Mouse (Mus musculus) left cerebral cortex, adult 8-10 months (tissue): ENCODE data around the gene Tfe3. TPM values are rescaled to one million over a fixed set of nuclear protein-coding genes. Genes with fewer than 3 reads are reported as not detected.
"Not testable (repeated sequence)": the region's sequence is repeated elsewhere in the genome, so short reads cannot be mapped to it uniquely, and the experiment has no call there.

Experiments
- DNase-seq, 2 experiments: peaks; one replicate each; pipeline ENCODE4 v3.0.0; 2022; ENCODE audit warnings: low spot score in 2 of 2
- total RNA-seq, 4 experiments: library from RNA; stranded (reverse); gene quantifications; 2 replicates each; pipeline ENCODE4 v1.2.4; 2022

Tfe3 gene
- total RNA-seq, 4 experiments from 2014 or later = 34.5 to 36.0 (median 35.1) TPM

DNA sequence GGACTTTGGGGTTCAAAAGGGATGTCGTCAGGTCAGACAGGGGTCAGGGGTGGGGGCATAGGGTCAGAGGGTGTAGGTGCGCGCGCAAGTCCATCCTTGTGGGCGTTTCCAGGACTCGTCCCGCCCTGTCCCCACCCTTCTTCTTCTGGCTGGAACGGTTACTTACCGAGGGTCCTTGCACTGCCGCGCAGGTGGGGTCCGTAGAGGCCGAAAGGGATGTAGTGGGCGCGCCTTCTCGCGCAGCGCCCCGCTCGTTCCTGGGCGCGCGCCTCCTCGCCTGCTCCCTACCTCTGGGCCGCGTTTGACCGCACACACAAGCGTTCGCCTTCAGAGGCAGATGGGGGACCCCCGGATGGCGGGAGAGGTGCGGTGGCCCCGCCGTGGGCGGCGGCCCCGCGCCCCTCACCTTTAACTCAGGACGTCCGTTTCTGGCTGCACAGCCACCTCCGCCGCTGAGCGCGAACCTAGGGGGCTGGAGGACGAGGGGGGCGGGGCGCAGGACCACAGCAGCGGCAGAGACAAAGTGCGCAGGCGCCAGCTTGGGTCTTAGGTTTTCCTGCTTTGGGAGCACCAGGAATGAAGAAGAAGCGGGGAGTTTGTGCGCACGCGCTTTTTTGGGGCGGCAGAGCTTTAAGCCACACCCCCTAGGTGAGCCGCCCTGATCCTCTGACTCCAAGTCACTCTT is 11.8 kb upstream of the Tfe3 start, which contains the start of gene Ccdc120:
Gene Ccdc120 (minus strand): TSS at position 474 of the 685 bp plus-strand sequence.
- DNase-seq = peak in 1 of 2 experiments; percentile 72

DNA sequence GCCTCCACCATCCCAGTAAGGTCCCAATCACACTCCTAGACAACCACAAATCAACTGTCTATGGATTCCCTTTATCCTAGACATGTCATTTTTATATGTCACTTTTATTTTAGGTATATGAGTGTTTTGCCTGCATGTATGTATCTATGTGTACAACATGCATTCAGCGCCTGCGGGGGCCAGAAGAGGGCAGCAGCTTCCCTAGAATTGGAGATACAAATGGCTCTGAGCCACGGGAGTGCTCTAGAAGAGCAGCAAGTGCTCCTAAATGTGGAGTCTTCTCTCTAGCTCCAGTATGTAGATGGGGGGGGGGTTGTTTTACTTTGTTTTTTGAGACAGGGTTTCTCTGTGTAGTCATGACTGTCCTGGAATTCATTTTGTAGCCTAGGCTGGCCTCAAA is 8.7 kb upstream of the Tfe3 start:
- not testable (repeated sequence) for DNase-seq

- no peak for DNase-seq
These were observed 499 bp downstream of the Tfe3 start for GRCm38 (mm10) chrX:7762921-7763197.

DNA sequence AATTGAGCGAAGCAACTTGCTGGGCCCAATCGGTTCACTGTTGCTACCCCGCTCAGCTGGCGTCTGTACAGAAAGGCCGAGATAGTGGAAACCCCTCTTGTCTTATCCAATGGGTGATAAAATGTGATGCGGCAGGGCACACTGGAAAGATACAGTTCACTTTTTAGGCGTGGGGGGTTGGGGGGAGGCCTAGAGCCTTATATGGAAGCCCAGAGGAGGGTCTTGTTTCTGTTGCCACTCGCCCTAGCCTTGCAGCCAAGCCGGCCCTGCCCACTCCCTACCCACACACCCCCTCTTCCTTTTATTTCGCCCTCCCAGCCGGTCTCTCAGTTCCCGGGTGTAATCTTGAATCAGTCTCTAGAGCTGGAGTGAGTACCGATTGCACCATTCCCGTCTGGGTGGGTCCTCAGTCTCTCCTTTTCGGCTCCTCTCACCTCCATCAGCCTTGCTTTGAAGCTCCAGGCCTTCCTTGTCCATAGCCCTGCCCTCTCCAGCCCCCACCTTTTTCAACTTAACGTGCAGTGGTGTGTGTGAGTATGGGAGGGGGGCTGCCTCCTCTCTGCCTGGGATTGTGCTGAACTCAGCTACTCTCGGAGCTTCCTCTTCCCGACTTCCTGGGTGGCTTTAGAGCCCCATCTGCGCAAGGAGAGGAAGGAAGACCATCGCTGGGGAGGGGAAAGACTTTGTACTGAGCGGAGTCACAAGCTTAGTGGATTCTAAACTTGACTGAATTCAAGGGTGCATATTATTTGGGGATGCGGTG is 1.5 kb downstream of the Tfe3 start:
- no peak for DNase-seq

DNA sequence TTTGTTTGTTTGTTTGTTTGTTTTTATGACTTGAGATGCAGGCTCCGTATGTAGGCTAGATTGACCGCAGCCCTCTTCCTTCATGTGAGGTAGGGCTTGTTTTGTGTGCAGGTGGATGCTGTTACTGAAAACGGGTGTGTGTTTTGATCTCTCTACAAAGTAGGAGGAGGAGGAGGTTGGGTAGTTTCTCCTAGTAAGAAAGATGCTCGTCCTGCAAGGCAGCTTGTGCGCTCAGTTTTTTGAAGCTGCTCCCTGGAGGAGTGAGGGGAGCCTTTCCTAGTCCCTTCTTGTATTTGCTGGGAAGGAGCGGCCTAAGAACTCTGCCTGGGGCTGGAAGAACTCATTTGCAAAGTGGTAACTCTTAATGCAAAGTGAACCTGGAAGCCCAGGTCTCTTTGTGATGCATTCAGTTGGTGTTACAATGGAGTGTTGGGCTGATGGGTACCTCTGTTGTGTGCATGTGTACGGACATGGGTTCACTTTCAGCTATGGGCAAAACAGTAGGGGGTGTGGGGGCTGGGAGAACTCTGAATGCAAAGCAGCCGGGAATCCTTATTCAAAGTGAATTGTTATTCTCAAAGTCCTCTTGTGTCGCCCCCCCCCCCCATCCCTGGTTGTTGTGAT is 2.4 kb downstream of the Tfe3 start:
- DNase-seq = no peak

GRCm38 (mm10) chrX:7765281-7765670 is 2.9 kb downstream of the Tfe3 start:
- DNase-seq = no peak

DNA sequence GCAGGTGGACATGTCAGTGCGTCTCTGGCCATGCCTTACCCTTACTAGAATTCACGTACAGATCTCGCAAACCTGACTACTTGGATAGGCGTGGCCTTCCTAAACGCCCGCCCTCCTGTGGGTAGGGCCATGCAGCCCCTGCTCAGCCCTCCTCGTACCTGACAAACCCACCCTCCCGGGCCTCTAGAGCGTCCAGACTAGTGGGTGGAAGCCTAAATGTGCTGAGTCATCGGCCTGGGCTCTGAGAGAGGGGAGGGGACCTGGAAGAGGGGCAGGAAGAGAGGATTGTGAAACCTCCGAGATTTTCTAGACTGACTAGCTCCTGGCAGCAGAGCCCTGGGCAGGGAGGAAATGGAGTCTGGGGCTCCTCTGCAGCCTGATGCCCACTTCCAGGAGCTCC is 3.4 kb downstream of the Tfe3 start:
- DNase-seq = peak in 1 of 2 experiments; percentile 38

DNA sequence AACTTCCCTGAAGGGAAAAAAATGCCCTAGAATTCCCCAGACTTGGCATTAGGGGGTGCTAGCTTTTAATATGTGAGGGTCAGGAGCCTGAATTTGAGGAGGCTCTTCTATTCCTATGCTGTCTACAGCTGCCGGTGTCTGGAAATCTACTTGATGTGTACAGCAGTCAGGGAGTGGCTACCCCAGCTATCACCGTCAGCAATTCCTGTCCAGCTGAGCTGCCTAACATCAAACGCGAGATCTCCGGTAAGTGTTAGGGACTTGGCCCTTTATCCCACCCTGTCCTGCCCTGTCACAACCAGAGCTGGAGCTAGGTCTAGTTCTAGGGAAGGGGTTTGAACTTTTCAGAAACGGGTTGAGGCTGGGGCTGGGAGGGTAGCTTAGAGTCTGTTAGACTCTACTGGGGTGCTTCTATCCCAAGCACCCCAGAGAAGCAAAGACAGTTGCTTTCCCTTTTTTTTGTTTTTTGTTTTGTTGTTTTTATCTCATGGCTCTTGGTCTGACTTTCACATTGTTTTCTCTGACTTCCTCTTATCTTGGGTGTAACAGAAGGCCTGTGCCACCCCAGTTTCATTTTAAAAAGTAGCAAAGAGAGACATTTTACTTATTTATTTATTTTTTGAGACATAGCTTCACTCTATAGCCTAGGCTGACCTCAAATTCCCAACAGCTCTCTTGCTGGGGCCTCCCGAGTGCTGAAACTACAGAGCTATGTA is 7.1 kb downstream of the Tfe3 start:
- no peak for DNase-seq

GRCm38 (mm10) chrX:7772766-7773165 is 10.4 kb downstream of the Tfe3 start:
- no peak for DNase-seq

DNA sequence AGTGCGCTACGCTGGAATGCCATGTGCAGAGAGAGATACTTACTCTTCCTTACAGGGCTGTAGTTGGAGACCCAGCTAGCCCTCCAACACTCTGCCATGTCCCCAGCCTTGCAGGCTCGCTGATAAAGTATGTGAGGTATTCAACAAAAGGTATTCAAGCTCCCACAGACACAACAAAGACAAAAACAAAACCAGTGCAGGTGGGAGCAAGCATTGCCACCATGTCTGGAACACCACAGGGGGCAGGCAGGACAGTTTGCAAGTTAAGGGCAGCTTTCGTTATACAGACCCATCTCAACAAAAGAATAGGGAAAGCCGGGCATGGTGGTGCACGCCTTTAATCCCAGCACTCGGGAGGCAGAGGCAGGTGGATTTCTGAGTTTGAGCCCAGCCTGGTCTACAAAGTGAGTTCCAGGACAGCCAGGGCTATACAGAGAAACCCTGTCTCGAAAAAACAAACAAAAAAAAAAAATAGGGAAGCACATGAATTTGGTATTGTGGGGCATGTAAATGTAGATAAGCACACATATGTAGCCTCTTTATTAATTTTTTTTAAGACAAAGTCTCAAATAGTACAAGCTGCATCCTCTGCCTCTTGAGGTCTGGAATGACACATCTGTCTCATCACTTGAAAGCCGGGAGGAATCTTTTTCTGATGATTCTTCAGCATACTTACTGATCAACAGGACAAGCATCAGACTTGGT is 13.3 kb downstream of the Tfe3 start:
- no peak for DNase-seq

DNA sequence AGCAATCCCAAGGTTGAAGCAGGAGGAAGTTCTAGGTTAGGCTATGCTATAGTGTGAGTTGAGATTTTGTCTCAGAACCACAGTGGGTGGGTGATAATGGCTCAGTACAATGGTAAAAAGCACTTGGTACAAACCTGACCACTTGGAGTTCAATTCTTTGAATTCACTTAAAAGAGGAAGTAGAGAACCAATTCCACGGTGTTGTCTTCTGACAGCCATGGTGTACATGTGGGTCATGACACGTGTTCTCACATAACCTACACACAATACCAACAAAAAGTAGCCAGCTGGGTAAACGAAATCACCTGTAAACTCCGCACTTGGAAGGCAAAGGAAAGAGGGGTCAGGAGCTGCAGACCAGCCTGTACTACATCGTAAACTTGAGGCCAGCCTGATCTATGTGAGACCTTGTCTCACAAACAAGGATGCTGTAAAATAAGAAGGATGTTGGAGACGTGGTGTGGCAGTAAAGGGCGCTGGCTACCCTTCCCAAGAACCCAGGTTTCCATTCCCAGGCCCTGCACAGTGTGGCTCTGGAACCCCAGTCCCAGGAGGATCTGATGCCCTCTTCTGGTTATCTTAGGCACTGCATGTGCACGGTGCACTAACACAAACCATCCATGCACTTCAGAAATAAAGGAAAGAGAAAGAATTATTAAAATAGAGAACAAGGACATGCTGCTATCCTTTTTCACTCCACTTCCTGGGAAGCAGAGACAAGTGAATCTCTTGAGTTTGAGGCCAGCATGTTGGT is 14.1 kb downstream of the Tfe3 start:
- DNase-seq = peak in 1 of 2 experiments; percentile 26

DNA sequence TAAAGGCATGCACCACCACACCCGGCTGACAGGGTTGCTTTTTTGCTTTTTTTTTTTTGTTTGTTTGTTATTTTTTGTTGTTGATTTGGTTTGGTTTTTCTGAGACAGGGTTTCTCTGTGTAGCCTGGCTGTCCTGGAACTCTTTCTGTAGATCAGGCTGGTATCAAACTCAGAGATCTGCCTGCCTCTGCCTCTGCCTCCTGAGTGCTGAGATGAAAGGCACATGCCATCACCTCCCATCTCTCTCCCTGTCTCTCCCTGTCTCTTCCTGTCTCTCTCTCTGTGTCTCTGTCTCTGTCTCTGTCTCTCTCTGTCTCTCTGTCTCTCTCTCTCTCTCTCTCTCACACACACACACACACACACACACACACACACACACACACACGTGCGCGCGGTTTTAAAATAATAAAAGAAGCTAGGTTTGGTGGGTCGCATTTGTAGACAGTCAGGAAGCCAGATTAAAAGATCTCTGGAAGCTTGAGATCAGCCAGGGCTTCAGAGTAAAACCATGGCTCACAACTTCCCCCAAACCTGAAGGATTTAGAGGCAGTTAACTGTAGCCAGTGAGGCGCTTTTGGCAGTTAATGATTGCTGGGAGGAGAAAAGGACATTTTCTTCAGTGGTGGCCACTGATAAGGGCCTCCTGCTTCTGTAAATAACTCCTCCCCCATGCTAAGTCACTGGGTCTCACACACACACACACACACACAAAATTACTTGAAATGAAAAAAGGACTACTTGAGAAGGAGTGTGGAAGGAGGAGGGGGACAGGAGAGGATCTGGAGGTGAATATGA is 16.3 kb downstream of the Tfe3 start:
- DNase-seq = no peak

- DNase-seq = no peak
These were observed 16.9 kb downstream of the Tfe3 start for GRCm38 (mm10) chrX:7779294-7779693.

GRCm38 (mm10) chrX:7782603-7783092 is 20.3 kb downstream of the Tfe3 start:
- no peak for DNase-seq

GRCm38 (mm10) chrX:7789542-7790136 is 27.3 kb downstream of the Tfe3 start, which contains the start of gene Gripap1:
Gene Gripap1 (plus strand): TSS chrX:7789765.
- DNase-seq = peak; percentile 25 to 55

DNA sequence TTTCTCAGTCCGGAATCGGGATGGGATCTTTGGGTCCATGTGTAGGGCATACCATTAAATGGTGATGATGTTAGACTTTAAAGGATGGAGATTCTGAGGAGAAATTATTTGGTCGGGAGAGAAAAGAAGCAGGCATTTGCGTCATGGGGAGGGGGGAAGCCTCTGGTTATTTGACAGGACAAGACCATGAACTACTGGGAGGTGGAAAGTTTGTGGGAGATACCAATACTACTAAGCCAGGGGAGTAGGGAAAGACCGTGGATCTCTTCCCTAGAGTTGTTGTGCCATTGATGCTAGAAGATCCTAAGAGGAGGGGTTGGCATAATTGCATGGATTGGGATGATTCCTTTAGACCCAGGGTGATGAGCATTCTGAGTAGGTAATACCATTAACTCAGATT is 27.9 kb downstream of the Tfe3 start:
- no peak for DNase-seq

- no peak for DNase-seq
These were observed 31.0 kb downstream of the Tfe3 start for GRCm38 (mm10) chrX:7793361-7793760.

DNA sequence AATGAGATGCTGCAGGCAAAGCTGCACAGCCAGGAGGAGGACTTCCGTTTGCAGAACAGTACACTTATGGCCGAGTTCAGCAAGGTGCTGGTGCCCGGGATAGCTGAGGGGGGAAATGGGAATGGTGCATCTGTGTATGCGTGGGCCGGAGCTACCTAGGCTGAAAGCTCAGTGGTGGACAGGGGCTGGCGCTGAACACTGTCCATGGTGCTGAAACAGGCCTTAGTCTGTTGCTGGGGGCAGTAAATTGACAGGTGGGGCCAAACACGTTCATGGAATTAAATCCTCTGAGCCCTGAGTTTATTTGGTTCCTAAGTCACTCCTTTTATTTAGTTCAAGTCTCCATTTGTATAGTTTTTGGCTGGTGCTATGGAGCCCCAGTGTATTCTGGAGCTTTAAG is 32.7 kb downstream of the Tfe3 start:
- no peak for DNase-seq

DNA sequence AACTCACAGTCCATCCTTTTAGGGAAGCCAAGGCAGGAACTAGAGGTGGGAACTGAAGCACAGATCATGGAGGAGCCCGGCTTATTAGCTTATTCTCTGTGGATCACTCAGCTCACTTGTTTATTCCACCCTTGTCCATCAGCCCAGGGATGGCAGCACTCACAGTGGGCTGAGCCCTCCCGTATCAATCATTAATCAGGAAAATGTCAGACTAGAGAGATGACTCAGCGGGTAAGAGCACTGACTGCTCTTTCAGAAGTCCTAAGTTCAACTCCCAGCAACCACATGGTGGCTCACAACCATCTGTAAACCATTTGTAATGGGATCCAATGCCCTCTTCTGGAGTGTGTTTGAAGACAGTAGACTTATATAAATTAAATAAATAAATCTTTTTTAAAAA is 35.0 kb downstream of the Tfe3 start:
- DNase-seq = no peak
